In the genomic region with DNA sequence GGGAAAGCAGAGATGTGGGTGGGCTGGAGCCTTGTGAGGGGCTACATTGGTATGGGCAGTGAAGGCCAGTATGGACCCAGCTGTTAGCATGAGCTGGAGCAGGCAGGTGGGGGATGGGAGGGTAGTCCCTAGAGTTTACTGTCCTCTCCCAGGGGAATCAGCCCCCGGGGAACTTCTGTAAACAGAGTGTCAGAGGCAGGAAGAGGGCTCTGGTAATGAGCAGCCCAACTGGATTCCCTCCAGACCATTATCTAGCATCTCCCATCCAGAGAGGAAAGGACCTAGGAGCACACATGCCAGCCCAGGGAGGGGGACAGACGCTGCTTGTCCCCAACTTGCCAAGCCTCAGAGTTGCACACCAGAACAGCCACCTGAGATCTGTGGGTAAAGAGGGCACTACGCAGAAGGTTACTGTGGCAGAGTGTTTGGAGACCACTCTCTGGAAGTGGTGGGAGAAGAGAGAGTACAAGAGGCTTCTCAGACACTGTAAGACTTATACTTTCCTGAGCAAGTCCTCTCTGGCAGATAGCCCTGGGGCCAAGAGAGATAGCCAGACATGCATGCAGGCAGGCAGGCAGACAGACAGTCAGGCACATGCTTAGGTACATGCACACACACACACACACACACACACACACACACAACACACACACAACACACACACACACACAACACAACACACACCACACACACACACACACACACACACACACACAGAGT, we compare ENCODE assay signal across 8 mouse cellular contexts. TPM values are rescaled to one million over a fixed set of nuclear protein-coding genes. Genes with fewer than 3 reads are reported as not detected.
DNase-seq lines count a peak whose midpoint lies in the region; ATAC-seq and TF ChIP-seq lines count a peak whose summit lies in the region.

No protein-coding gene starts in this region.

- H3K79me2 ChIP-seq in C2C12 (ENCODE audit: control insufficient read depth, insufficient read depth): peaks cover 62% of the 10 kb centered on the region

- peak overlapping the region; percentile 22 for H3ac ChIP-seq in C2C12 (ENCODE audit: control insufficient read depth, insufficient read length, low read depth)

- H3K4me1 ChIP-seq in forebrain, embryonic 12.5 days: peaks cover 45% of the 10 kb centered on the region
- peaks cover 52% of the 10 kb centered on the region for H3K4me1 ChIP-seq in intestine, embryonic 15.5 days (replicated peaks)
- H3K4me1 ChIP-seq in spleen, adult 2 months (ENCODE audit: control insufficient read depth, insufficient read depth, insufficient read length): peaks cover 16% of the 10 kb centered on the region; the same call in 1 of the 2 replicates

- H3K27ac ChIP-seq in forebrain, embryonic 12.5 days: no peak overlapping the region
- H3K27ac ChIP-seq in intestine, embryonic 15.5 days: peak overlapping the region; percentile 87
- peak overlapping the region; percentile 33; the same call in 1 of the 2 replicates for H3K27ac ChIP-seq in spleen, adult 2 months (ENCODE audit: insufficient read depth, low read length)

- ATAC-seq in forebrain, embryonic 12.5 days (ENCODE audit: low FRiP score): no peak
- peak; percentile 8; the same call in 1 of the 2 replicates for ATAC-seq in intestine, embryonic 15.5 days
- no peak for ATAC-seq in megakaryocyte progenitor cell, adult 5-6 weeks (replicated peaks; ENCODE audit: poor library complexity)

- peak overlapping the region; percentile 93 for H3K4me2 ChIP-seq in forebrain, embryonic 12.5 days
- peak overlapping the region; percentile 86 for H3K4me2 ChIP-seq in intestine, embryonic 15.5 days (replicated peaks)

- H3K9ac ChIP-seq in forebrain, embryonic 12.5 days: no peak overlapping the region
- peak overlapping the region; percentile 75; the same call in 1 of the 2 replicates for H3K9ac ChIP-seq in intestine, embryonic 15.5 days

- H3K4me3 ChIP-seq in C2C12 (ENCODE audit: insufficient read depth, poor library complexity, severe bottlenecking): peak overlapping the region; percentile 93
- H3K4me3 ChIP-seq in forebrain, embryonic 12.5 days (replicated peaks): peak overlapping the region; percentile 54; the same call in 1 of the 2 replicates
- H3K4me3 ChIP-seq in intestine, embryonic 15.5 days (replicated peaks): peak overlapping the region; percentile 65
- H3K4me3 ChIP-seq in spleen, adult 2 months (ENCODE audit: extremely low read depth, insufficient read depth, insufficient read length): no peak overlapping the region

- TF ChIP-seq CTCF in C2C12 (IDR thresholded peaks at IDR 0.05; ENCODE audit: control insufficient read depth, insufficient read depth, insufficient read length): no peak
- TF ChIP-seq CTCF in spleen, adult 2 months (IDR thresholded peaks at IDR 0.05; ENCODE audit: extremely low read depth, insufficient read depth, insufficient read length, insufficient replicate concordance): no peak

- no peaks in the 10 kb centered on the region for H3K27me3 ChIP-seq in C2C12 (ENCODE audit: control insufficient read depth, insufficient read depth, insufficient read length)
- H3K27me3 ChIP-seq in forebrain, embryonic 12.5 days: 0 out of 2 replicates have a peak, but pooled peaks cover 8% of the 10 kb centered on the region
- H3K27me3 ChIP-seq in intestine, embryonic 15.5 days (replicated peaks): no peaks in the 10 kb centered on the region
- no peaks in the 10 kb centered on the region for H3K27me3 ChIP-seq in spleen, adult 2 months (ENCODE audit: control insufficient read depth, insufficient read depth, low read length)

- TF ChIP-seq POLR2A in spleen, adult 2 months (IDR thresholded peaks at IDR 0.05; ENCODE audit: low read depth, low read length): no peak

- peaks cover 41% of the 10 kb centered on the region for H3K79me3 ChIP-seq in C2C12 (ENCODE audit: low read depth)

- DNase-seq in lung, adult 18-20 months: peak; percentile 70 to 80
- DNase-seq in spleen, adult 2 months (ENCODE audit: low read depth in 1 of 2, low spot score in 2 of 2): peak in 1 of 2 experiments; percentile 38
- no peak for DNase-seq in cerebellum, adult 11-12 months
- no peak for DNase-seq in c-Kit-positive CD71-positive TER-119-positive erythroid progenitor cells, embryonic 14.5 days (ENCODE audit: low spot score)

- H3K36me3 ChIP-seq in C2C12 (ENCODE audit: control insufficient read depth, insufficient read depth): peaks cover 20% of the 10 kb centered on the region
- H3K36me3 ChIP-seq in forebrain, embryonic 12.5 days (replicated peaks): no peaks in the 10 kb centered on the region
- no peaks in the 10 kb centered on the region for H3K36me3 ChIP-seq in intestine, embryonic 15.5 days
- H3K36me3 ChIP-seq in spleen, adult 2 months (ENCODE audit: control insufficient read depth, insufficient read depth, low read length): peaks cover 9% of the 10 kb centered on the region

- 61% methylated on average over 3 of the region's 3 CpGs for WGBS in forebrain, embryonic 12.5 days
- 20% methylated on average over 3 of the region's 3 CpGs for WGBS in intestine, embryonic 15.5 days
- 61% methylated on average over 3 of the region's 3 CpGs for WGBS in spleen, adult 2 months

- no peaks in the 10 kb centered on the region for H3K9me3 ChIP-seq in forebrain, embryonic 12.5 days
- H3K9me3 ChIP-seq in intestine, embryonic 15.5 days: no peaks in the 10 kb centered on the region

TF ChIP-seq in C2C12, 6 proteins besides CTCF, POLR2A, EP300 and RAD21:
- TF ChIP-seq MYOG (IDR thresholded peaks at IDR 0.05; ENCODE audit: control insufficient read depth, extremely low read depth, insufficient read length) (no peak), MAX (IDR thresholded peaks at IDR 0.05) (no peak), FOSL1 (IDR thresholded peaks at IDR 0.05; ENCODE audit: insufficient read depth, low read length, poor library complexity, severe bottlenecking) (no peak), MYOD1 (IDR thresholded peaks at IDR 0.05; ENCODE audit: control insufficient read depth, insufficient read length, low read depth) (peak; percentile 46), CEBPB (IDR thresholded peaks at IDR 0.05; ENCODE audit: low read depth) (no peak), USF1 (IDR thresholded peaks at IDR 0.05; ENCODE audit: low read depth) (no peak)

RNA-seq across cellular contexts. Expression of a gene that starts 1.5 kb away (rescaled TPM):
- polyA plus RNA-seq in C2C12 (2012; fragmentation: generic; extraction: Trizol): 33.0 TPM
- polyA plus RNA-seq in forebrain, embryonic 12.5 days (2016; fragmentation: Nextera tagmentation; extraction: Ambion mirVana): 51.4 and 58.0 TPM in 2 replicates
- 86.5 and 92.1 TPM in 2 replicates for polyA plus RNA-seq in intestine, embryonic 15.5 days (2015; fragmentation: Nextera tagmentation; extraction: Ambion mirVana)
- 11.0 and 12.1 TPM in 2 replicates for polyA plus RNA-seq in spleen, adult 2 months (2012; rRNA removed)
- 24.6 and 26.3 TPM in 2 replicates for total RNA-seq in megakaryocyte progenitor cell, adult 5-6 weeks (2015)
- total RNA-seq in megakaryocyte progenitor cell, adult 5-6 weeks (2017): 59.5 and 71.1 TPM in 2 replicates

RNA-seq across cellular contexts. Expression of a gene that starts 1.5 kb away (rescaled TPM):
- polyA plus RNA-seq in C2C12 (2012; fragmentation: generic; extraction: Trizol): 49.6 TPM
- polyA plus RNA-seq in forebrain, embryonic 12.5 days (2016; fragmentation: Nextera tagmentation; extraction: Ambion mirVana): 5.2 and 6.8 TPM in 2 replicates
- polyA plus RNA-seq in intestine, embryonic 15.5 days (2015; fragmentation: Nextera tagmentation; extraction: Ambion mirVana): 14.1 and 15.1 TPM in 2 replicates
- polyA plus RNA-seq in spleen, adult 2 months (2012; rRNA removed): 23.6 and 31.3 TPM in 2 replicates
- total RNA-seq in megakaryocyte progenitor cell, adult 5-6 weeks (2015): 0.07 and 0.49 TPM in 2 replicates
- 0.17 and 0.34 TPM in 2 replicates for total RNA-seq in megakaryocyte progenitor cell, adult 5-6 weeks (2017)

RNA-seq across cellular contexts. Expression of a gene that starts 16.5 kb away (rescaled TPM):
- 94.8 TPM for polyA plus RNA-seq in C2C12 (2012; fragmentation: generic; extraction: Trizol)
- 114 TPM in 2 replicates for polyA plus RNA-seq in forebrain, embryonic 12.5 days (2016; fragmentation: Nextera tagmentation; extraction: Ambion mirVana)
- polyA plus RNA-seq in intestine, embryonic 15.5 days (2015; fragmentation: Nextera tagmentation; extraction: Ambion mirVana): 74.5 and 84.3 TPM in 2 replicates
- 8.2 and 9.5 TPM in 2 replicates for polyA plus RNA-seq in spleen, adult 2 months (2012; rRNA removed)
- 74.0 and 86.1 TPM in 2 replicates for total RNA-seq in megakaryocyte progenitor cell, adult 5-6 weeks (2015)
- total RNA-seq in megakaryocyte progenitor cell, adult 5-6 weeks (2017): 19.1 and 35.2 TPM in 2 replicates

RNA-seq across cellular contexts. Expression of a gene that starts 38.3 kb away (rescaled TPM):
- 6.0 TPM for polyA plus RNA-seq in C2C12 (2012; fragmentation: generic; extraction: Trizol)
- polyA plus RNA-seq in forebrain, embryonic 12.5 days (2016; fragmentation: Nextera tagmentation; extraction: Ambion mirVana): 13.5 and 18.5 TPM in 2 replicates
- 22.7 and 23.2 TPM in 2 replicates for polyA plus RNA-seq in intestine, embryonic 15.5 days (2015; fragmentation: Nextera tagmentation; extraction: Ambion mirVana)
- 150 and 191 TPM in 2 replicates for polyA plus RNA-seq in spleen, adult 2 months (2012; rRNA removed)
- total RNA-seq in megakaryocyte progenitor cell, adult 5-6 weeks (2015): 62.1 and 67.0 TPM in 2 replicates
- total RNA-seq in megakaryocyte progenitor cell, adult 5-6 weeks (2017): 34.1 and 40.2 TPM in 2 replicates

RNA-seq across cellular contexts. Expression of a gene that starts 46.8 kb away (rescaled TPM):
- 23.6 TPM for polyA plus RNA-seq in C2C12 (2012; fragmentation: generic; extraction: Trizol)
- 22.0 and 26.6 TPM in 2 replicates for polyA plus RNA-seq in forebrain, embryonic 12.5 days (2016; fragmentation: Nextera tagmentation; extraction: Ambion mirVana)
- 21.4 and 23.5 TPM in 2 replicates for polyA plus RNA-seq in intestine, embryonic 15.5 days (2015; fragmentation: Nextera tagmentation; extraction: Ambion mirVana)
- polyA plus RNA-seq in spleen, adult 2 months (2012; rRNA removed): 11.9 and 14.1 TPM in 2 replicates
- total RNA-seq in megakaryocyte progenitor cell, adult 5-6 weeks (2015): 1.1 and 1.5 TPM in 2 replicates
- total RNA-seq in megakaryocyte progenitor cell, adult 5-6 weeks (2017): 0.64 and 1.1 TPM in 2 replicates

Comparison
In these comparisons a context has a peak if more than half of its experiments do, and no peak if none do; other contexts are left out.
1. DNase-seq: peak in lung, adult 18-20 months (2 of 2); none in cerebellum, adult 11-12 months (single experiment) and c-Kit-positive CD71-positive TER-119-positive erythroid progenitor cells, embryonic 14.5 days (single experiment).